Mouse (Mus musculus) heart, embryonic 16.5 days (tissue): Measurements from ENCODE around the gene Cxcl14. TPM values are rescaled to one million over a fixed set of nuclear protein-coding genes. Genes with fewer than 3 reads are reported as not detected.

Source experiments
- ATAC-seq: fragments of 200-750 bp; cut with Nextera tagmentation; replicated peaks from 2 replicates; pipeline ENCODE4 v1.8.0; 2017; ENCODE audit warnings: moderate number of reproducible peaks; ENCODE audit not compliant: insufficient read depth, low FRiP score; ENCODE audit errors: extremely low read depth
- H3K27ac ChIP-seq: fragments of 300-500 bp; sonication (generic); 2 replicates; pipeline ENCODE4 v1.5.1; 2014; ENCODE audit warnings: mild to moderate bottlenecking, low read length, control low read depth, moderate library complexity
- H3K27me3 ChIP-seq: fragments of 300-500 bp; sonication (generic); 2 replicates; pipeline ENCODE4 v1.6.1; 2014; ENCODE audit warnings: low read length, mixed read lengths; ENCODE audit not compliant: control insufficient read depth, insufficient read depth
- H3K36me3 ChIP-seq: fragments of 300-500 bp; sonication (generic); 2 replicates; pipeline ENCODE4 v1.6.1; 2014; ENCODE audit not compliant: control insufficient read depth, insufficient read depth
- H3K4me1 ChIP-seq: fragments of 300-500 bp; sonication (generic); 2 replicates; pipeline ENCODE4 v1.6.1; 2014; ENCODE audit warnings: low read length, mixed read lengths; ENCODE audit not compliant: control insufficient read depth, insufficient read depth
- H3K4me2 ChIP-seq: fragments of 300-500 bp; sonication (generic); 2 replicates; pipeline ENCODE4 v1.6.1; 2014; ENCODE audit warnings: low read depth, mild to moderate bottlenecking, control low read depth, low read length
- H3K4me3 ChIP-seq: fragments of 300-500 bp; sonication (generic); 2 replicates; pipeline ENCODE4 v1.5.1; 2014; ENCODE audit warnings: mild to moderate bottlenecking, control low read depth, low read length
- H3K9ac ChIP-seq: fragments of 300-500 bp; sonication (generic); 2 replicates; pipeline ENCODE4 v1.6.1; 2014; ENCODE audit warnings: low read length, control low read depth
- H3K9me3 ChIP-seq: fragments of 300-500 bp; sonication (generic); replicated peaks from 2 replicates; pipeline ENCODE4 v1.6.1; 2016; ENCODE audit warnings: low read length; ENCODE audit not compliant: control insufficient read depth
- WGBS: fragments of 180-500 bp; shearing (Covaris S2); extraction: QIAGEN DNeasy Blood & Tissue Kit; methylation state at CpG from one replicate; pipeline ENCODE4 v1.1.7; 2014; 5-methylcytosine and 5-hydroxymethylcytosine counted together
- polyA plus RNA-seq: library from polyadenylated mRNA; unstranded; fragments of >200 nt; fragmentation: Nextera tagmentation; extraction: Ambion mirVana; gene quantifications from 2 replicates; pipeline ENCODE4 v1.2.1, GENCODE M21; 2015

The Cxcl14 gene
- polyA plus RNA-seq, 1 experiment from 2014 or later: 0.54 TPM

DNA sequence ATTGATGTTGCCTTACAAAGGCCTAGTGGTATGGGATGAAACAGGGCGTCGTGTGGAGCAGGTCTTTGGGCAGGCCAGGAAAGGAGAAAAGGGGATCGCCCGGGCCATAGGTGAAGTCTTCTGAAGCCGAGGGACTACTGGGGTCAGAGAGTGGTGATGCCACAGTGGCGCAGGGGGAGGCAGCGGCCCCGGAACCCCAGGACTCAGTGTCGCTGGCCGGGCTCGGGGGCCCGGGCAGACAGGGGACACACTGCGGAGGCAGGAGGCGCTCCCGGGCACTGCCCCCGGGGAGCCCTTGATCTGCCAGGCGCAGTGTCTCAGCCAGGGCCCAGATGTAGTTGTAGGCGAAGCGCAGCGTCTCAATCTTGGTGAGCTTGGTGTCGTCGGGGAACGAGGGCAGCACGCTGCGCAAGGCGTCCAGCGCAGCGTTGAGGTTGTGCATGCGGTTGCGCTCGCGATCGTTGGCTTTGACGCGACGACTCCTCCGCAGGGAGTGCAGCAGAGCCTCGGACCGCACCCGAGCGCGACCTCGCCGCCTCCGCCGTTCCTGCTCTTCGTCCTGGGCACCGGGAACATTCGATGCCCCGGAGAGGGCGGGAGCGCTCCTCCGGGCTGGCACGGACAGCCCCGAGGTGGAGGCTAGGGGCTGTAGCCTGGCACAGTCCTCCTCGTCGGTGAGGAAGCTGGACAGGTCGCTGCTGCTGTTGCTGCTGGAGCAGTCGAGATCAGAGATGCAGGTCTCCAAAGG lies 45.0 kb downstream of the Cxcl14 start:
- no peak for ATAC-seq
- WGBS: 2% methylated on average over 59 of the region's 59 CpGs
- 0 out of 2 replicates have a peak overlapping the region, but pooled peaks have one; percentile 10 for H3K4me3 ChIP-seq
- H3K4me1 ChIP-seq: no peaks in the 10 kb centered on the region
- no peaks in the 10 kb centered on the region; the same call in 1 of the 2 replicates for H3K9me3 ChIP-seq
- no peak overlapping the region for H3K27ac ChIP-seq
- H3K27me3 ChIP-seq: peaks cover 99% of the 10 kb centered on the region
- no peak overlapping the region for H3K4me2 ChIP-seq
- no peak overlapping the region for H3K9ac ChIP-seq
- no peaks in the 10 kb centered on the region for H3K36me3 ChIP-seq

GRCm38 (mm10) chr13:56250551-56251161 lies 45.7 kb downstream of the Cxcl14 start:
- no peak overlapping the region for H3K4me3 ChIP-seq

DNA sequence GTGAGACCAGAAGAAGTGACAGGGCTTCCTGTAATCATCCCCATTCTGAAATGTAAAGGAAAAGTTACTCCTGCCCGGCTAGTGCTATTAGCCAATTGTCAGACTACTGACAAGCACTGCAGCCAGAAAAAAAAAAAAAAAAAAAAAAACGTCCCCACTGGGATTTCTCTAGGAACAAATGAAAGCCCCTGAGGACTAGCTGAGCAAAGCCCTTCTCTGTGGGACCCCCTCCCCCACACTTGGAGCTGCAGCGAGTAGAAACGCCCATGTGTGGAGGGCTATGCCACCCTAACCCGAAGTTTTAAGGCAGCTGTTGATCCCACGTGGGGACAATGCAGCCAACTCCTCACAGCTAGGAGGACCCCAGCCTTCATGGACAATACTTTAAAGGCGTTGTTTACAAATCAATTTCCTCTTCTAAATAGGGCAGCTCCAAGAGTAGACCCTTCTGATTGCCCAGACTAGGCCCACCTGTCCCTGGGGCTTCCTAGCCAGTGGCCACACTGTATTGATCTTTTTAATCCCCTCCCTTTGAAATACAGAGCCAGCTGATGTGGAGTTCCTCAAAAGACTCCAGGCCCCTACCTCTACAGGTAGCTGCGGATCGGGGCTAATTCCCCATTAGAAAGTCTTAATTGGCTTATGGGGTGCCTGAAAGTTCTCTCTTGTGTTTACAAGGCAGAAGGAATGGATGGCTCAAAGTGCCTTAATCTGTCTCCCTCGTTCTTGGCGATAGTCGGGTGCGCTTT lies 46.6 kb downstream of the Cxcl14 start:
- no peak overlapping the region for H3K4me3 ChIP-seq
- ATAC-seq: no peak
- no peaks in the 10 kb centered on the region for H3K4me1 ChIP-seq
- no peaks in the 10 kb centered on the region; the same call in 1 of the 2 replicates for H3K9me3 ChIP-seq
- H3K27ac ChIP-seq: no peak overlapping the region
- H3K27me3 ChIP-seq: peaks cover 92% of the 10 kb centered on the region
- no peaks in the 10 kb centered on the region for H3K36me3 ChIP-seq
- no peak overlapping the region for H3K4me2 ChIP-seq
- no peak overlapping the region for H3K9ac ChIP-seq
- under 1% methylated on average over 13 of the region's 13 CpGs for WGBS

More at GRCm38 (mm10) chr13:56250551-56251161, 45.7 kb downstream of the Cxcl14 start:
- no peak overlapping the region for H3K9ac ChIP-seq
- H3K4me1 ChIP-seq: no peaks in the 10 kb centered on the region
- 3% methylated on average over 14 of the region's 14 CpGs for WGBS
- H3K27me3 ChIP-seq: peaks cover 99% of the 10 kb centered on the region
- no peaks in the 10 kb centered on the region; the same call in 1 of the 2 replicates for H3K9me3 ChIP-seq
- no peak for ATAC-seq
- no peaks in the 10 kb centered on the region for H3K36me3 ChIP-seq
- H3K27ac ChIP-seq: no peak overlapping the region
- no peak overlapping the region for H3K4me2 ChIP-seq

- Histone ChIP-seq H3K9me3 (peaks cover 3% of the 10 kb centered on the region), H3K27ac (no peak overlapping the region), H3K4me2 (no peak overlapping the region), H3K4me3 (no peak overlapping the region), H3K27me3 (peaks cover 35% of the 10 kb centered on the region), H3K36me3 (no peaks in the 10 kb centered on the region), H3K4me1 (no peaks in the 10 kb centered on the region), H3K9ac (no peak overlapping the region)
- WGBS: 77% methylated on average over 5 of the region's 5 CpGs
- no peak for ATAC-seq
Measured at GRCm38 (mm10) chr13:56243104-56243503, 53.2 kb downstream of the Cxcl14 start.

- peaks cover 3% of the 10 kb centered on the region; the same call in 1 of the 2 replicates for H3K9me3 ChIP-seq
- H3K36me3 ChIP-seq: no peaks in the 10 kb centered on the region
- no peaks in the 10 kb centered on the region for H3K4me1 ChIP-seq
- ATAC-seq: no peak
- no peak overlapping the region for H3K27ac ChIP-seq
- WGBS: 48% methylated on average over 16 of the region's 16 CpGs
- no peak overlapping the region for H3K9ac ChIP-seq
- H3K27me3 ChIP-seq: peaks cover 23% of the 10 kb centered on the region
- no peak overlapping the region for H3K4me3 ChIP-seq
- H3K4me2 ChIP-seq: no peak overlapping the region; the same call in 1 of the 2 replicates
Measured at GRCm38 (mm10) chr13:56240012-56240770, 56.2 kb downstream of the Cxcl14 start.

Other genes starting within 250 kb of the Cxcl14 start
- gene H2afy, start 160.2 kb downstream of the Cxcl14 start, polyA plus RNA-seq: 114 and 120 TPM in 2 replicates
- gene Tifab, start 117.7 kb downstream of the Cxcl14 start, polyA plus RNA-seq: 1.4 and 2.3 TPM in 2 replicates
- not detected in 2 replicates for gene Neurog1, start 44.4 kb downstream of the Cxcl14 start, polyA plus RNA-seq
- gene Gm3045, start 130.0 kb upstream of the Cxcl14 start, polyA plus RNA-seq: not detected in 2 replicates
- gene Slc25a48, start 141.8 kb upstream of the Cxcl14 start, polyA plus RNA-seq: 0.13 TPM in 1 of 2 replicates, not detected in the other
- gene Il9, start 185.7 kb upstream of the Cxcl14 start, polyA plus RNA-seq: not detected in 2 replicates
- 0.72 and 1.00 TPM in 2 replicates for gene Fbxl21, start 225.9 kb upstream of the Cxcl14 start, polyA plus RNA-seq